Comparison of ENCODE assay signal across 13 mouse cellular contexts in the genomic region with DNA sequence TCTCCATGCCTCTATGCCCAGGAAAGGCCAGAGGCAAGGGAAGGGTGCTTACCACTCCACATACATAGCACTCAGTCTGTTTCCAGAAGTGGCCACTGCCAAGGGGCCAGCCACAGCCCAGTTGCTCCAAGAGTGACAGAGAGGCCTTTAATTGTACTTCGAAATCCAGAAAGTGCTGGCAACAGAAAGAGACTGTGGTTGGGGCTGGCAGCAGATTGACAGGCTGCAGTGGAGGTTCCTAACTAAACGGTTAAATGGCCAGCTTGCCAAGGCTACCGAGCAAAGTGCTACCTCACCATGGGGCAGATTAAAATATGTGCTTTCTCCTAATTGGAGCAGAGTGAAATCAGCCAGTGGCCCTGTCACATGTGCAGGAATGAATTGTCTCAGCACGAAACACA.
DNase-seq lines count a peak whose midpoint lies in the region; ATAC-seq lines count a peak whose summit lies in the region.
"Had no signal": no experiment of that assay in that cellular context is flagged by ENCODE, and none has a peak within 500 bp of the region (broad histone marks: within the 10 kb centered on the region; RNA-seq: fewer than 3 reads in every experiment).

No protein-coding gene starts in this region.

- no peaks in the 10 kb centered on the region for H3K27me3 ChIP-seq in forebrain, embryonic 10.5 days (ENCODE audit: poor library complexity, severe bottlenecking)
- H3K27me3 ChIP-seq in forebrain, embryonic 11.5 days (ENCODE audit: control insufficient read depth, insufficient read depth, low read length) = no peaks in the 10 kb centered on the region
- H3K27me3 ChIP-seq in forebrain, embryonic 14.5 days (replicated peaks; ENCODE audit: control insufficient read depth, insufficient read depth, low read length) = no peaks in the 10 kb centered on the region
- H3K27me3 ChIP-seq: CH12.LX; stomach, embryonic 15.5 days had no signal

- WGBS in forebrain, embryonic 10.5 days = 67% methylated on average over 4 of the region's 4 CpGs
- WGBS in forebrain, embryonic 11.5 days = 42% methylated on average over 4 of the region's 4 CpGs
- WGBS in forebrain, embryonic 14.5 days = 8% methylated on average over 4 of the region's 4 CpGs

- 0 out of 2 replicates have a peak overlapping the region, but pooled peaks have one; percentile 11 for H3K27ac ChIP-seq in forebrain, embryonic 10.5 days
- H3K27ac ChIP-seq in forebrain, embryonic 11.5 days (ENCODE audit: low read depth, low read length) = no peak overlapping the region
- H3K27ac ChIP-seq in forebrain, embryonic 14.5 days (ENCODE audit: low read depth, low read length) = 0 out of 2 replicates have a peak overlapping the region, but pooled peaks have one; percentile 39
- H3K27ac ChIP-seq: layer of hippocampus, adult 2 months; neural tube, embryonic 15.5 days; stomach, embryonic 15.5 days had no signal

- H3K4me3 ChIP-seq in forebrain, embryonic 10.5 days = no peak overlapping the region
- H3K4me3 ChIP-seq in forebrain, embryonic 11.5 days (ENCODE audit: low read depth, low read length) = no peak overlapping the region
- H3K4me3 ChIP-seq in forebrain, embryonic 14.5 days (ENCODE audit: low read depth, low read length) = no peak overlapping the region
- H3K4me3 ChIP-seq: layer of hippocampus, adult 2 months; neural tube, embryonic 15.5 days; stomach, embryonic 15.5 days had no signal

- H3K36me3 ChIP-seq in forebrain, embryonic 10.5 days (replicated peaks) = no peaks in the 10 kb centered on the region
- no peaks in the 10 kb centered on the region for H3K36me3 ChIP-seq in forebrain, embryonic 11.5 days (ENCODE audit: control insufficient read depth, insufficient read depth, low read length)
- H3K36me3 ChIP-seq in forebrain, embryonic 14.5 days (ENCODE audit: control insufficient read depth, insufficient read depth, low read length) = no peaks in the 10 kb centered on the region
- H3K36me3 ChIP-seq: neural tube, embryonic 15.5 days; stomach, embryonic 15.5 days had no signal

- H3K9ac ChIP-seq in forebrain, embryonic 11.5 days (ENCODE audit: low read length) = no peak overlapping the region
- H3K9ac ChIP-seq in forebrain, embryonic 14.5 days (ENCODE audit: low read length) = no peak overlapping the region
- H3K9ac ChIP-seq: neural tube, embryonic 15.5 days; stomach, embryonic 15.5 days had no signal

- DNase-seq in forebrain, embryonic 10.5 days (ENCODE audit: extremely low spot score, low spot score) = no peak
- DNase-seq in forebrain, embryonic 11.5 days (ENCODE audit: low spot score) = no peak
- DNase-seq in left cerebral cortex, postnatal 4 days = peak; percentile 64
- no peak for DNase-seq in left cerebral cortex, adult 18-20 months (ENCODE audit: low spot score in 2 of 2)
- DNase-seq in forebrain, embryonic 14.5 days (ENCODE audit: low spot score) = peak; percentile 76
- peak; percentile 56 to 60 for DNase-seq in kidney, postnatal 36 days
- no peak for DNase-seq in embryo, embryonic 9.5 days (ENCODE audit: extremely low spot score)
- DNase-seq: retina, postnatal 1 day had no signal

- no peak overlapping the region for H3K4me2 ChIP-seq in forebrain, embryonic 11.5 days (ENCODE audit: low read depth, low read length, severe bottlenecking)
- H3K4me2 ChIP-seq in forebrain, embryonic 14.5 days (ENCODE audit: low read length) = no peak overlapping the region
- H3K4me2 ChIP-seq: liver, embryonic 11.5 days; neural tube, embryonic 15.5 days; stomach, embryonic 15.5 days had no signal

- H3K4me1 ChIP-seq in forebrain, embryonic 10.5 days = peaks cover 20% of the 10 kb centered on the region
- H3K4me1 ChIP-seq in forebrain, embryonic 11.5 days (replicated peaks; ENCODE audit: control insufficient read depth, insufficient read depth, low read length) = 0 out of 2 replicates have a peak, but pooled peaks cover 3% of the 10 kb centered on the region
- peaks cover 6% of the 10 kb centered on the region; the same call in 1 of the 2 replicates for H3K4me1 ChIP-seq in forebrain, embryonic 14.5 days (ENCODE audit: control insufficient read depth, insufficient read depth, low read length)
- H3K4me1 ChIP-seq: neural tube, embryonic 15.5 days; stomach, embryonic 15.5 days had no signal

- H3K9me3 ChIP-seq in forebrain, embryonic 10.5 days = no peaks in the 10 kb centered on the region
- H3K9me3 ChIP-seq in forebrain, embryonic 11.5 days (ENCODE audit: control insufficient read depth, low read length) = no peaks in the 10 kb centered on the region
- H3K9me3 ChIP-seq in forebrain, embryonic 14.5 days (replicated peaks; ENCODE audit: control insufficient read depth, low read length) = no peaks in the 10 kb centered on the region
- H3K9me3 ChIP-seq: neural tube, embryonic 15.5 days; stomach, embryonic 15.5 days had no signal

- ATAC-seq in forebrain, embryonic 11.5 days (replicated peaks; ENCODE audit: low FRiP score) = no peak
- peak; percentile 62; the same call in 1 of the 2 replicates for ATAC-seq in forebrain, embryonic 14.5 days

- intact Hi-C loops in left cerebral cortex, postnatal 4 days (cut with DNase I) = no loop called here

Comparison
In these comparisons a context has a peak if more than half of its experiments do, and no peak if none do; other contexts are left out.
1. DNase-seq: peak in left cerebral cortex, postnatal 4 days (single experiment), forebrain, embryonic 14.5 days (single experiment) and kidney, postnatal 36 days (2 of 2); none in forebrain, embryonic 10.5 days (single experiment), forebrain, embryonic 11.5 days (single experiment), left cerebral cortex, adult 18-20 months (0 of 2) and embryo, embryonic 9.5 days (single experiment).